Mouse (Mus musculus): Measurements from ENCODE around the gene Popdc3. TPM values are rescaled to one million over a fixed set of nuclear protein-coding genes. Genes with fewer than 3 reads are reported as not detected.

The Popdc3 gene
- polyA plus RNA-seq, 1 experiment from 2014 or later, result 0.27 TPM

DNA sequence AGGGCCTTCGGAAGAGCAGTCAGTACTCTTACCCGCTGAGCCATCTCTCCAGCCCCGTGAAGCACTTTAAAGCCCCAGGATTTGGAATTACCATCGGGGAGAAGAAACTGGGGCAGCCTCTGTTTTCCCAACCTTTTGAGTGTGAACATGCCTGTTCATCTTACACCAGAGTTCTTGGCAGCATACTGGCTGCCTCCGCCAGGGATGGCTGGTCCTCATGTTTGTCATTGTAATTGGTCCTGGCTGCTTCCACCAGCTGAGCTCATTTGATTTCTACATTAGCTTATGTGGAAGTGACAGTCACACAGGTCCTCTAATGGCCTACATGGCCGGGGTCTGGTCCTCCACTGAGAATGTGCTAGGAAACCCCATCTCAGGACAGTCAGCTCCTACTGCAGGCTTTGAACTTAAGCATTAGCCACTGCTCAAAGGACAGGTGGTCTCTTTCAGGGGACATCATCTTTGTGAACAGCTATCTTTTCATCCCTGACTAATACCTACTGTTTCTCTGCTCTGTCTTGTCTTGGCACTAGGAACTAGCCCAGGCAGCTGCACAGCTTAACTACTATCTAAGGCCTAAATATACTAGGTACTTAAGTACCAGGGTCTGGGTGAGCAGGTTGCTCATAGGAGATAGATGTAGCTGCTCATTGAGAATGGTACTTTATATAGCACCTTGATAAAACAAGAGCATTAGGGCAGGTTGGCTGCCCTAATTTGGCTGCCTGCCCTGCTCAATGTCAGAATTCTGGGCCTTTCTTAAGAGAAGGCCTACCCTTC lies 33.7 kb upstream of the Popdc3 start:
- WGBS, result 94% methylated on average over 6 of the region's 6 CpGs

DNA sequence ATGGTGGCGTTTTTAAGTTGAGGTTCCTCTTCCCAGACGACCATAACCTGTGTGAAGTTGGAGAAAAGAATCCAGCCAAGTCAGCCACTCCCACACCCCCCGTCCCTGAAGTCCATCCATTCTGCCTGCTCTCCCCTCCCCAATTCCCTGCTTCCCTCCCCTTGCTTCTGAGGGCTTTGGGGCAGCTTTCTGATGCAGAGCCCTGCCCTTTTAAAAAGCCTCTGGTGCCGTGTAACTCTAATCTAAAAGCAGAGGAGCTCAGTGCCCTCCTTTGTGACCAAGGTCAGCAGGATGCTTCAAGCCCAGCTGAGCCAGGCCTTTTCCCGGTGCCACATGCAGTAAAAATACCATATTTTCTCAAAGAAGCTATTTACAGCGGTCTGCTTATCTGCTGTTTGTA lies 31.1 kb upstream of the Popdc3 start:
- H3K4me3 ChIP-seq (ENCODE audit: low read depth, low read length), result no peak overlapping the region
- no peak overlapping the region for H3K4me2 ChIP-seq (ENCODE audit: low read depth, low read length, severe bottlenecking)
- peaks cover 10% of the 10 kb centered on the region; the same call in 1 of the 2 replicates for H3K4me1 ChIP-seq (replicated peaks; ENCODE audit: control insufficient read depth, insufficient read depth, low read length)
- DNase-seq (ENCODE audit: low spot score) (peak; percentile 44), ATAC-seq (replicated peaks; ENCODE audit: low FRiP score) (no peak)
- no peaks in the 10 kb centered on the region for H3K9me3 ChIP-seq (ENCODE audit: control insufficient read depth, low read length)
- no peak overlapping the region for H3K27ac ChIP-seq (ENCODE audit: low read depth, low read length)
- WGBS, result 8% methylated on average over 6 of the region's 6 CpGs
- H3K27me3 ChIP-seq (ENCODE audit: control insufficient read depth, insufficient read depth, low read length), result no peaks in the 10 kb centered on the region
- H3K36me3 ChIP-seq (ENCODE audit: control insufficient read depth, insufficient read depth, low read length), result no peaks in the 10 kb centered on the region; the same call in 1 of the 2 replicates
- H3K9ac ChIP-seq (ENCODE audit: low read length), result no peak overlapping the region

More for the DNA sequence above, 33.7 kb upstream of the Popdc3 start:
- Histone ChIP-seq H3K9ac (ENCODE audit: low read length) (no peak overlapping the region), H3K4me2 (ENCODE audit: low read depth, low read length, severe bottlenecking) (no peak overlapping the region), H3K36me3 (ENCODE audit: control insufficient read depth, insufficient read depth, low read length) (no peaks in the 10 kb centered on the region; the same call in 1 of the 2 replicates), H3K9me3 (ENCODE audit: control insufficient read depth, low read length) (no peaks in the 10 kb centered on the region), H3K27ac (ENCODE audit: low read depth, low read length) (no peak overlapping the region), H3K4me3 (ENCODE audit: low read depth, low read length) (no peak overlapping the region), H3K4me1 (replicated peaks; ENCODE audit: control insufficient read depth, insufficient read depth, low read length) (peaks cover 5% of the 10 kb centered on the region; the same call in 1 of the 2 replicates), H3K27me3 (ENCODE audit: control insufficient read depth, insufficient read depth, low read length) (no peaks in the 10 kb centered on the region)
- ATAC-seq (replicated peaks; ENCODE audit: low FRiP score), result no peak
- DNase-seq (ENCODE audit: low spot score), result peak; percentile 23

DNA sequence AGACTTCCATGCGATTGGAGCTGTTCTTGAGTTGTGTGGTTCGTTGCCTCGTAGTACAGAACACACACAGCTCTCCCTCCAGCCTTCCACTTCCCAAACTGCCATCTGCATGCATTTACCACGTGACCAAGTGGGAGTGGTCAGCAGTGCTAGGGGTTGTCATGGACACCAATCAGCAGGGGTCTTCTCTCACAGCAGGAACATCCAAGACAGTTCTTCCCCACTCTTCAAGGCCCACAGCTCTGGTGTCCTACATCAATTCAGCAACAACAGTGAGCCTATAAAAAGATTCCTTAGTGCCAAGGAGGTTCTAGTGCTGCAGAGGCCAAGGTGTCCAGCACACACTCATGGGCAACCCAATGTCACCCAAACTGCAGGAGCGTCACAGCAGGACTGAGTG lies 26.8 kb upstream of the Popdc3 start:
- ATAC-seq (replicated peaks; ENCODE audit: low FRiP score) (peak; percentile 62), DNase-seq (ENCODE audit: low spot score) (no peak)
- H3K4me1 ChIP-seq (replicated peaks; ENCODE audit: control insufficient read depth, insufficient read depth, low read length), result peaks cover 10% of the 10 kb centered on the region; the same call in 1 of the 2 replicates
- no peak overlapping the region for H3K4me2 ChIP-seq (ENCODE audit: low read depth, low read length, severe bottlenecking)
- no peaks in the 10 kb centered on the region; the same call in 1 of the 2 replicates for H3K36me3 ChIP-seq (ENCODE audit: control insufficient read depth, insufficient read depth, low read length)
- H3K27me3 ChIP-seq (ENCODE audit: control insufficient read depth, insufficient read depth, low read length), result no peaks in the 10 kb centered on the region
- no peak overlapping the region for H3K9ac ChIP-seq (ENCODE audit: low read length)
- H3K27ac ChIP-seq (ENCODE audit: low read depth, low read length), result no peak overlapping the region
- H3K9me3 ChIP-seq (ENCODE audit: control insufficient read depth, low read length), result no peaks in the 10 kb centered on the region
- H3K4me3 ChIP-seq (ENCODE audit: low read depth, low read length), result no peak overlapping the region
- WGBS, result 61% methylated on average over 5 of the region's 5 CpGs

DNA sequence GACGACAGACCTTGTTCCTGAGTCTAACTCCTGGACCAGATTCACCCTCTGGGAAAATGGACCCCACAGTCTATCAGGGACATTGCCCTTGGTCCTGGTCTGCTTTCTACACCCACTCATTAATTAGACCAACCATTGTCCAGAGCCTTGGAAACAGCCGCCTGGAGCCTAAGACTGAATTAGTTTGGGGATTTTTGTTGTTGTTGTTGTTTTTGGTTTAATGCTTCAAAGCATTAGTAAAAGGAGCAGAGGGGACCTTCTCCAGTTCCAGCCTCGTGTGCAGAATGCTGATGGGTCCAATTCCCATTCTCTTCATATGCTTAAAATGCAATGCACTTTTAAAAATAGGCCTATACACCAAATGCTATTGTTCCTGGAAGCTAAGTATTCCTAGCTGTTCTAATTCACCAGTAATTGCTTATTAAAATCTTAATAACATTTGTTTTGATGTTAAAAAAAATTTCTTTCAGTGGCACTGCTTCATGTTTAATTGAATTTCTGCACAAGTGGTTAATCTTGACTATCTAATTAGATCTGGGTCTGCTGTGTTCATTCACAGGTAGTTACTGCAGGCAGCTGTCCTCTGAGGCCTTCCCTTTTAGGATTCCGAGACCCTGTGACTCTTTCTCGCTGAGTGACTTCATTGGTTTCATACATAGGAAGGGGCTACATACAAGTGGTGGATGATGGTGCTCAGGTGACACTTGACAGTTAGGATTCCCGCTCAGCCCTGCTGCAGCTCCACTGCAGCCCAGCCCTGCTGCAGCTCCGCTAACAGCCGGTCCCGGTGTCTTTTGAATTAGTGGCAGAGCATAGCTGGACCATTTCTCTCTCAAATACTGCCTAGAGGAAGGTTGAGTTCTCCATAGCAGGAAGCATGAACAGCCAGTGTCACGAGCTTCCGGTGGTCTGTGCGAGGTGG lies 25.9 kb upstream of the Popdc3 start:
- WGBS, result 79% methylated on average over 12 of the region's 12 CpGs

DNA sequence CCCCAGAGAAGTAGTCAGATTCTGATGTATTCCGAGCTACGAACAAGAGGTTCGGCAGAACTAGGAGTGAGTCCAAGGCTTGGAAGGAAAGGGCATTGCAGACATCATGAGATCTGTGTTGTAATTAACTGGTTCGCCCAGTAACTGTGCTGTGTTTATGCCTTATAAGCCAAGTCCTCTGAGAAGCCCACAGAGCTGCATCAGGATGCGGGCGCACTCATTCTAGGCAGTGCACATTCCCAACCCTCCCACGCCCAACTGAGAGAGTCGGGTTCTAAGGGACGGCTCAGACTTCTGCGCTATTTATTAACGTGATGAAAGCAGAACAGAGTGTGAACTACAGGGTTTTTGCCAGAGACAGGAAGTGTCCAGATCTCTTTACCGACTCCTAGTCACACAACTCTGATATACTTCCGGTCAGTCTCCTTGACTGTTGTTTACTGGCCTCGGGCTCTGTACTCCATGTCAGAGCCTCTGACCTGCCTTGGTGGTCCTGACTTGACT lies 23.3 kb upstream of the Popdc3 start:
- Histone ChIP-seq H3K4me3 (ENCODE audit: low read depth, low read length) (no peak overlapping the region), H3K27me3 (ENCODE audit: control insufficient read depth, insufficient read depth, low read length) (no peaks in the 10 kb centered on the region), H3K4me2 (ENCODE audit: low read depth, low read length, severe bottlenecking) (no peak overlapping the region), H3K4me1 (replicated peaks; ENCODE audit: control insufficient read depth, insufficient read depth, low read length) (peaks cover 5% of the 10 kb centered on the region; the same call in 1 of the 2 replicates), H3K9ac (ENCODE audit: low read length) (no peak overlapping the region), H3K27ac (ENCODE audit: low read depth, low read length) (no peak overlapping the region), H3K9me3 (ENCODE audit: control insufficient read depth, low read length) (no peaks in the 10 kb centered on the region), H3K36me3 (ENCODE audit: control insufficient read depth, insufficient read depth, low read length) (no peaks in the 10 kb centered on the region; the same call in 1 of the 2 replicates)
- no peak for DNase-seq (ENCODE audit: low spot score)
- WGBS, result 92% methylated on average over 14 of the region's 14 CpGs
- no peak for ATAC-seq (replicated peaks; ENCODE audit: low FRiP score)

More for the DNA sequence above, 25.9 kb upstream of the Popdc3 start:
- H3K9ac ChIP-seq (ENCODE audit: low read length), result no peak overlapping the region
- DNase-seq (ENCODE audit: low spot score), result no peak
- H3K4me2 ChIP-seq (ENCODE audit: low read depth, low read length, severe bottlenecking), result no peak overlapping the region
- H3K4me3 ChIP-seq (ENCODE audit: low read depth, low read length), result no peak overlapping the region
- H3K27me3 ChIP-seq (ENCODE audit: control insufficient read depth, insufficient read depth, low read length), result no peaks in the 10 kb centered on the region
- peaks cover 5% of the 10 kb centered on the region; the same call in 1 of the 2 replicates for H3K4me1 ChIP-seq (replicated peaks; ENCODE audit: control insufficient read depth, insufficient read depth, low read length)
- ATAC-seq (replicated peaks; ENCODE audit: low FRiP score), result peak; percentile 13; the same call in 1 of the 2 replicates
- H3K9me3 ChIP-seq (ENCODE audit: control insufficient read depth, low read length), result no peaks in the 10 kb centered on the region
- H3K27ac ChIP-seq (ENCODE audit: low read depth, low read length), result no peak overlapping the region
- H3K36me3 ChIP-seq (ENCODE audit: control insufficient read depth, insufficient read depth, low read length), result no peaks in the 10 kb centered on the region; the same call in 1 of the 2 replicates

GRCm38 (mm10) chr10:45165851-45166250 lies 12.0 kb upstream of the Popdc3 start:
- Histone ChIP-seq H3K4me1 (replicated peaks; ENCODE audit: control insufficient read depth, insufficient read depth, low read length) (no peaks in the 10 kb centered on the region), H3K27me3 (ENCODE audit: control insufficient read depth, insufficient read depth, low read length) (no peaks in the 10 kb centered on the region), H3K4me2 (ENCODE audit: low read depth, low read length, severe bottlenecking) (no peak overlapping the region), H3K9me3 (ENCODE audit: control insufficient read depth, low read length) (no peaks in the 10 kb centered on the region), H3K4me3 (ENCODE audit: low read depth, low read length) (no peak overlapping the region), H3K36me3 (ENCODE audit: control insufficient read depth, insufficient read depth, low read length) (no peaks in the 10 kb centered on the region), H3K27ac (ENCODE audit: low read depth, low read length) (no peak overlapping the region), H3K9ac (ENCODE audit: low read length) (no peak overlapping the region)
- WGBS, result 92% methylated on average over 8 of the region's 8 CpGs
- no peak for DNase-seq (ENCODE audit: low spot score)
- ATAC-seq (replicated peaks; ENCODE audit: low FRiP score), result no peak

- 88% methylated on average over 8 of the region's 8 CpGs for WGBS
- Histone ChIP-seq H3K4me3 (ENCODE audit: low read depth, low read length) (no peak overlapping the region), H3K36me3 (ENCODE audit: control insufficient read depth, insufficient read depth, low read length) (no peaks in the 10 kb centered on the region), H3K27ac (ENCODE audit: low read depth, low read length) (no peak overlapping the region), H3K4me2 (ENCODE audit: low read depth, low read length, severe bottlenecking) (no peak overlapping the region), H3K9ac (ENCODE audit: low read length) (no peak overlapping the region), H3K4me1 (replicated peaks; ENCODE audit: control insufficient read depth, insufficient read depth, low read length) (no peaks in the 10 kb centered on the region), H3K9me3 (ENCODE audit: control insufficient read depth, low read length) (no peaks in the 10 kb centered on the region), H3K27me3 (ENCODE audit: control insufficient read depth, insufficient read depth, low read length) (no peaks in the 10 kb centered on the region)
- ATAC-seq (replicated peaks; ENCODE audit: low FRiP score) (no peak), DNase-seq (ENCODE audit: low spot score) (no peak)
Measured at GRCm38 (mm10) chr10:45173927-45174326, 4.0 kb upstream of the Popdc3 start.

DNA sequence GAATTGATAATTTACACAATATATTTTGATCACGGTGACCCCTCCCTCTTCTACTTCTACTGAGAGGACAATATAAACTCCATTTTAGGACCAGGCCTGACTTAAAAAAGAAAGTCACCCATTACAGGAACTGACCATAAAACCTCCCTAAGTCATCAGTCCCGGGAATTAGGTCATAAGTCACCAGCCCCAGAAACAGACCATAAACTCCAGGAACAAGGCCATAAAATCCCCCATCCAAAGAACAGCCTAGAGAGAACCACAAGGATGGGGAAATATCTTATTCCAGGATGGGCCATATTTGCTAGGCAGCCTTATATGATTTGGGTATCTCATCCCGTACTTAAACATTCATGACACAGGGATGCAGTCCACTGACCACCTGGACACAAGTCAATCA lies 3.6 kb upstream of the Popdc3 start:
- no peak for ATAC-seq (replicated peaks; ENCODE audit: low FRiP score)
- no peak overlapping the region for H3K4me2 ChIP-seq (ENCODE audit: low read depth, low read length, severe bottlenecking)
- DNase-seq (ENCODE audit: low spot score), result no peak
- H3K4me1 ChIP-seq (replicated peaks; ENCODE audit: control insufficient read depth, insufficient read depth, low read length), result no peaks in the 10 kb centered on the region
- no peaks in the 10 kb centered on the region for H3K36me3 ChIP-seq (ENCODE audit: control insufficient read depth, insufficient read depth, low read length)
- no peak overlapping the region for H3K27ac ChIP-seq (ENCODE audit: low read depth, low read length)
- 89% methylated on average over 3 of the region's 3 CpGs for WGBS
- H3K9me3 ChIP-seq (ENCODE audit: control insufficient read depth, low read length), result no peaks in the 10 kb centered on the region
- H3K27me3 ChIP-seq (ENCODE audit: control insufficient read depth, insufficient read depth, low read length), result no peaks in the 10 kb centered on the region
- H3K9ac ChIP-seq (ENCODE audit: low read length), result no peak overlapping the region
- no peak overlapping the region for H3K4me3 ChIP-seq (ENCODE audit: low read depth, low read length)
